Mouse (Mus musculus) frontal cortex, postnatal 10 days (tissue): ENCODE results near the gene Esrrb.

ENCODE experiments used
- DNase-seq, 2 experiments: peaks; one replicate each; pipeline ENCODE4 v3.0.0; 2022; ENCODE audit warnings: low spot score in 2 of 2, mixed read lengths in 1 of 2

Gene Esrrb

DNA sequence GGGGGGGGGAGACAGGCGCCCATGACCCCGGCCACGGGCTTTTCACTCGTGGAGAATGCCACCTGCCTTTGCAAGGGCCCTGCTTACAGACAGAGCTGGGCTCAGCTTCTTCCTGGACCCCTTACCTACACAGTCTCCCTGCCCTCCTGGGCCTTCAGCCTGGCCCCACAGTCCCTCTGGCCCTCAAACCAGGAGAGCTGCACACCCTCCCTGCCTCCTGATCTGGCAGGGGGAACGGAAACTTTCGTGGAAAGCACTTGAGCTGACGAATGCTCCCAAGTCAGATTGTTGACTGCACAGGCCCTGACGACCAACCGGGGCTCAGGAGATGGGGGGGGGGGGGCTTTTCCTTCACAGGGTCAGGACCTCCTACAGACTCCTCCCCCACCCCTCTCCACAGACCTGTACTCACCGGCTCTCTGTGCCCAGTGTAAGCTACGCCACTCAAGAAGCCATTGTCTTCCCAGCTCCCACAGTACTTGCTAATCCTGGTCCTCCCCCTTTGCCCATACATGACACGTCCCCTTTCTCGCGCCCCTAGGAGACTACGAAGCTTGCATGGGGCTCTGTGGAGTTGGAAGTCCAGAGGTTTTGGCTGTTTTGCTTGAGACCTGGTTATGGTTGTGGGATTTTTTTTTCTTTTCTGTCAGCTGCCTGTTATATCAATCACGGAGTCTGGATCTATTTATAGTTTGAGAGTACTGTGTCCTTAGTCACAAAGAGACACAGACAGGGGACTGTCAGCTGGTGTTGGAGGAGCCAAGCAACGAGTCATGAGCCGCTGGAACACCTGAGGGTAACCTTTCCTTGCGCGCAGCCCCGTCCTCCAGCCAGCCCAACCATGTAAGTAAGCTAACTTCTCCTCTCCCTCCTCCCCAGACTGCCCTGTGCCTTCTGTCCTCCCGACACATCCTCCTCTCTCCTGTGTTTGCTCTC lies at the start of gene Esrrb:
TSS of gene Esrrb (plus strand) at position 422 of the 936 bp plus-strand sequence.
- DNase-seq, result no peak

DNA sequence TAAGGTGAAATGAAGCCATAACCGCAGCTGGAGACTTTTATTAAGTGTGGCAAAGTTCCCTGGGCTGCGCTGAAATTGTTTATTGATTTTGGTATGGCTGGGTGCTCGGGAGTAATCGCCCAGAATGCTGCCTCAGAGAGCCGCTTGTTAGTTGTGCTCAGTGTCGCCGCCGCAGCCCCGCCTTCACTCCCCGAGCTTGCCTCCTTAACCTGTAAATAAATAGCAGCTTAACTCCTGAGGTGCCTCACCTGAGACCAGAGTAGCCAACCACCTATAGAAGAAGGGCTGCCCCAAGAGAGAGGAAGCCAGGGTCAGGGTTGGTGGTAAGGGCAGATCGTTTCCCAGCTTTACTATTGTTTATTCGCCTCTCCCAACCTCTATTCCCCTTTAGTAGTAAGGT lies 40.3 kb upstream of the Esrrb start:
- no peak for DNase-seq

DNA sequence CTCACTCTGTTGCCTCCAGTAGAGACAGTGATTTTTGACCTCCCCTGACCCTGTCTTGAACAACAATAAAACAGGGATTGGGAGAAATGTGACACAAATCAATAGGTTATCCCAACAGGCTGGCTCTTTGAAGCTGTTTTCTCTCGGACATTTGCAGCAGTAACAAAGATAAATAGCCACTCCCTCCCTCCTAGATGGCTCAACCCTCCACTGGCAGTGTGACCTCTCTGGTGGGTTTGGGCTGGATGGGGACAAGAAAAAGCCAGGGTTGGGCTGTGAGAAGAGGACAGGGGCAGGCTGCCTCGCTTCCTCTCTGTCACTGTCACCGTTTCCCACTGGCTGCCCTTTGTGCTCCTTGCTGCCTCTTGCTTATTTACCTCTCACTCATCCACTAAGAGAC lies 36.6 kb upstream of the Esrrb start:
- no peak for DNase-seq

DNA sequence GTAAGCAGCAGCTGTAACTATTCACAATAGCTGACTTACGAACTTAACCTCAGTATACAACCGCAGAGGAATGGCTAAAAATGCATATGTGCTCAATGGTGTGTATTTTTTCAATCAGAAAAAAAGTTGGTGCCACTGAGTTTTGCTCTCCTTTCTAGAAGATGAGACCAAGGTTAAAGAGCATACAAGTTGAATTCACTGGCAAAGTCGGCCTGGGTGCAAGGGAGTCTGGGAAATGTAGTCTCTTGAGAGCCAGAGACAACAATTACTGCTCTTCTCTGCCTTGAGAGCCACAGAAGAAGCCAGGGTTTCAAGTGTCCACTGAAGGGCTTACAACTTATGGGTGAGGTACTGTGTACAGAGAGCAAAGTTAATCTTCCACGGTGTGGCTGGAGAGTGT lies 31.1 kb upstream of the Esrrb start:
- no peak for DNase-seq

DNA sequence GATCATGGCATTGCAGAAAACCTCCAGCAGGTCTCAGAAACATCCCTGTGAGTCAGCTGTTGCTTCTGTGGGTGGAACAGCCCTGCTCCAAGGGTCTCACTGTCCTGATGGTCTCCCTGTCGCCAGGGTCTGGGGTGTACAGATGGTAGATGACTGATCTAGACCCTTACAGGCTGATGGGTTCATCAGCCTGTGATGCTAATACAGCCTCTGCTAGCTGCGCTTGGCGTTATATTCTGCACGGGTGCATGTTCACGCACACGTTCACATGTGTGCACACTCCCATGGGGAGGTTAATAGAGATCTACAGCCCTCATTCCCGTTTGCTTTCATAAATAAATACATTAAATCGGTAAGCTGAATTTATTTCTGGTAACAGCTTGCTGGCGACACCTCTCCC lies 30.2 kb upstream of the Esrrb start:
- no peak for DNase-seq

DNA sequence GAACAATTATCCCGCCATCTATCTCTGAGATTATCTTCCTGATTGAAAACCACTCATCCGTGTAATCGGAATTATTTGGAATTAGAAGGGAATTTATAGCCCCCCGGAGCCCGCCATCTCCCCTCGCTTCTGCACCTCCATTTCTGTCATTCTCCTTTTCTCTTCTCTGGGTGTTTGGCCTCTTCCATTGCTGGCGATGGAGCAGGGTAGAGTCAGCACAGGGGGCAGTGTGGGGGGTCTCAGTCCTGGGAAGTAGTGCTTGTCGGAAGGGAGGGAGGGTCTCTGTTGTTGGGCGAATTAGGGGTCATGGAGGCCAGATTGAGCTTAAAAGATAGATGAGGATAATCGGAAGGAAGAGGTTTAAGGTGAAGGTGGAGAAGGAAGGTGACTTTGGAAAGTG lies 29.7 kb upstream of the Esrrb start:
- no peak for DNase-seq

DNA sequence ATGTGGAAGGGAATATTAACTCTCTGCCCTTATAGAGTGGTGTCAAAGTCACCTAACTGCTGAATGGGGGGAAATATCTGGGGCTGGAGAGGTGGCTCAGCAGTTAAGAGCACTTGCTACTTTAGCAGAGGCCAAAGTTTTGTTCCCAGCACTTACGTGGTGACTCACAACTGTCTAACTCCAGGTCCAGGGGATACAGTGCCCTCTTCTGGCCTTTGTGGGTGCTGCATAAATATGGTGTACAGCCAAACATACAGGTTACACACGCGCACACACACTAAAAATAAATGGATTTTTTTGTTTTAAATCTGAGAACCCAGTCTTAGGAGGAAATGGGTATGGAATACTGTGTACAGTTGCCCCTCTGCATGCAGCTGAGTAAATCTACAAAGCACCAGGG lies 24.7 kb upstream of the Esrrb start:
- DNase-seq, result no peak

DNA sequence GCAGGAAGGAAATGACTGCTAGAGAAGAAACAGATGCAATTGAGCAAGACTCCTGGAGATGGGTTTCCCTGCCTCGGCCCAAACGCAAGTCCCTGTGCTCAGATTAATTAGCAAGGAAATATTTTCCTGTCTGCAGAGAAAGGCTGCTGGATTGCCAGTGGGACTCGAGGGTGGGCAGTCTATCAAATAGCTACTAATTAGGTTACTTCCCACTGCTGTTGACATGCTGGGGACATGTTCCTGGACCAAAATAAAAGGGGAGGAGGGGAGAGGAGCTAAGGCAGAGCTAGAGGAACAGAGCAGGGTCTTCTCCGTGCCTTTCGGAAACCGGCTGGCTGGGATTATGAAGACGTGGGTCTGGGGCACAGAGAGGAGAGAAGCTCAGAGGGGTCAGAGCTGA lies 24.0 kb upstream of the Esrrb start:
- DNase-seq, result no peak

DNA sequence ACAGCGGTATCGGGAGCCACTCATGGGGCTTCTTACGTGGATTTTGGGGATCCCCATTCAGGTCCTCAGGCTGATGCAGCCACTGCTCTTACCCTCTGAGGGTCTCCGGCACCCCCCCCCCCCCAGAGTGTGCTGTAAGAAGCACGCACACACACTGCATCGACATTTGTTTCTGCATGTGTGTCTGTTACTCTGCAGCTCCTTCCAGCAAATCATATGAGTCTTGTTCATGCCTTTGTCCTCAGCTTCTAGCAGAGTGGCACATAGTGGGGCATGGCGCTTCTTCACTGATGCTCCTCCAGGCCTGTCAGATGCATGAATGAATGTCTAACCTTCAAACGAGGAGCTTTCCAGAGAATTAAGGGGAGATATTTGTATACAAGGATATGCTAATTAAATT lies 11.4 kb upstream of the Esrrb start:
- DNase-seq, result no peak

DNA sequence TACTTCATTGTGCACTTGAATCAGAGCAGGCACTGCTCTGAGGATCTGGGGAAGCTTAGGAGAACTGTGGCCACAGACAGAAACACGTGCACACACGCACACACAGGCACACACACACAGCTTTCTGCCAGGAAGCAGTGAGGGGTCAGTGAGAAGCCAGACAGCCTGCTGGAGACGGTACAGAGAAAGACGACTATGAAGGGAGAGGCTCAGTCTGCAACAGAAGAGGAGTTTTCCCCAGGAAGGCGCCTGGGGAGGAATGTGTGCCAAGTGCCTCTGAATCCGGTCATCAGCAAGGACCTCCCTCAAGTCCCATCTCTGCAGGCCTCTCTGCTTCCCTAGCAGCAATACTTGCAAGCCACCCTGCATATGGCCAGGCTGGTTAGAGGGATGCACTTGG lies 1.5 kb upstream of the Esrrb start:
- no peak for DNase-seq

DNA sequence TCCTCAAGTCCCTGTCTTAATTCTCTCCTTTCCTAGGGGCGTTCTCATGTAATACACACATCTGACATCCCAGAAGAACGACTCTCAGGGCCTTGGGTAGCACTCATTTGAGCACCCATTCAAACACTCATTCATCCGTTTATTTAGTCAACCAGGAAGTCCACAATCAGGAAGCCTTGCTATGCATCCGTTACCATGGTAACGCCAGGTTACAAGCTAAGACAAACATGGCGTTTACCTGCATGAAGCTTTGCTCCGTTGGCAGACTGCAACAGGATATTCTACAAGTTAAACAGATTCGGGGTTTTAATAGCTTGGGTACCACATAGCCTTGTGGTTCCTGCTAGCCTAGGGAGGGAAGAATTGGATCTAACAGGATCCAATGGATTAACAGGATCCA lies 1.0 kb upstream of the Esrrb start:
- no peak for DNase-seq

DNA sequence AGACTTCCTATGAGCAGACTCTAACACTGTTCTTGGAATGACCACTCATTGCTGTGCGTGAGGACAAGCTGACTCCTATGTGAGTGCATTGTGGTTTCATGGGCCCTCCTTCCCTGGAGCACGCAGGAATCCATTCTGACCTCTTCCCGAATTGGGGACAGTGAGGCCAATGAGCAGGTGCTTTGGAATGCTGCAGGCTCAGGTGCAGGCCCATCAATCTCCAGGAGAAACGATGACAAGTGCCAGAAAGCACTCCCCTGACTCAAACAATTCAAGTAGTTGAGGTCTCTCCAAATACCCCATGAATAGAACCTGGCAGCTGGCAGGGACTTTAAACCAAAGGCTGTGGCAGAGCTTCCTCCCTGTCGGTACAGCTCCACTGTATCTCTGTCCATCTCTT lies 3.4 kb downstream of the Esrrb start:
- no peak for DNase-seq

DNA sequence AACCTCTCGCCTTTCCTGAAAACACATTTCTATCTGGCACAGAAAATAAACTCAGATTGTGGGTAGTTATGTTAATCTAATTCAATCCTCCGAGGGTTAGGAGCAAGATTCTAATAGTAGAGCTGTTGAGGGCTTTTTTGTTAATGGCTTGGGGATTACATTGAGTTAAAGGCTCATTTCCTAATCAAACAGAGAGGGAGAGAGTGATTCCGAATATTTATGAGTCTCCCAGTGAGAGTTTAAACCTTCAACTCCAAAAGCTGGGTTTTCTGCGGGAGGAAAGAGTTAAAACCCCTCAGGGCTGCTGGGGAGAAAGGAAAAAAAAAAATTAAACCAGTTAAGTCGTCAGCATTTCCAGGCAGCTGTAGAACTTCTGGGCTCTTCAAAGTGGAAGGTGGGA lies 3.8 kb downstream of the Esrrb start:
- DNase-seq, result no peak

DNA sequence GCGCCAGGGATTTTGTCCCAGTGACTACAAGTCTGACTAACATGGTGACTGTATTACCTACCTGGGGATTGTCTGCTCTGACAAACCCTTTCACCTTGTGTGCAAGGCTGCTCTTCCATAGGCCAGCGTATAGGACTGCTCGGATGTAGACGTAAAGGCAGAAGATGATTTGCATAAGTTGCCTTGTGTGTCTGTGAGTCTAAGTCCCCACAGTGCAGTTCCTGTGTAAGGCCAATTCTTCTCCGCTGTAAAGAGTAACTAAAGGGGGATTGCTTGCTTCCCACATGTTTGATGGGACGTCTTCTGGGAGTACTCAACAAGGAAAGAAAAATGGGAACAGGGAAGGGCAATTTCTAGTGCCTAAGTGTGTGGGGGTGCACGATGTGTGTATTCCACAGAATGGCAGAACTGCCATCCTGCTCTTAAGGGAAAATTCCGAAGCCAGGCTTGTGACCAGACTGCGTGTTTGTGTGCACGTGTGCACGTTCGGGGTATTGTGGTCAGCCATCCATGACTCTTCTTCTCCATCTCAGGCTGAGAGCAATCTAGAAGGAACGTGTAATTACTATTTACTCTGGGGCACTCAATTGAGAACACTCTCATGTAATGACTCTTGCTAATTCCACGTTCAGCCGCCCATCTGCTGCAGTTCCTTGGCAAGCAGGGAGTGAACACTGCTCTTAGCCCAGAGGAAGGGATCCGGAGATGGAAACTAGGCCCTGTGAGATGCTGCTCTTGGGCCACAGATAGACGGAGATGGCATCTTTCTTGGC lies 9.9 kb downstream of the Esrrb start:
- no peak for DNase-seq

DNA sequence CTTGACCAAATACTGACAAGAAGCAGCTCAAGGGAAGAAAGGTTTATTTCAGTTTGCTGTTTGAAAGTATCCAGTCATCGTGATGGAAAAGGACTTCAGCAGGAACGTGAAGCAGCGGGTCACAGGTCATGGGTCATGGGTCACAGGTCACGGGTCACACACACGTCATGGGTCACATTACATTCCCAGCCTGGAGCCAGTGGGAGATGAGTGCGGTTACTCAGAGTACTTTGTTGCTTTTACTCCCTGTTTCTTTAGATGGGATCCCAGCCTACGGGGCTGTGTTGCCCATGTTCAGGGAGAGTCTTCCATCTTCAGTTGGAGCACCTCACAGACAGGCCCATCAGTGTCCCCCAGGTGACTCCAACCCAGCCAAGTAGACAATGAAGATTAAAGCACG lies 13.4 kb downstream of the Esrrb start:
- no peak for DNase-seq

DNA sequence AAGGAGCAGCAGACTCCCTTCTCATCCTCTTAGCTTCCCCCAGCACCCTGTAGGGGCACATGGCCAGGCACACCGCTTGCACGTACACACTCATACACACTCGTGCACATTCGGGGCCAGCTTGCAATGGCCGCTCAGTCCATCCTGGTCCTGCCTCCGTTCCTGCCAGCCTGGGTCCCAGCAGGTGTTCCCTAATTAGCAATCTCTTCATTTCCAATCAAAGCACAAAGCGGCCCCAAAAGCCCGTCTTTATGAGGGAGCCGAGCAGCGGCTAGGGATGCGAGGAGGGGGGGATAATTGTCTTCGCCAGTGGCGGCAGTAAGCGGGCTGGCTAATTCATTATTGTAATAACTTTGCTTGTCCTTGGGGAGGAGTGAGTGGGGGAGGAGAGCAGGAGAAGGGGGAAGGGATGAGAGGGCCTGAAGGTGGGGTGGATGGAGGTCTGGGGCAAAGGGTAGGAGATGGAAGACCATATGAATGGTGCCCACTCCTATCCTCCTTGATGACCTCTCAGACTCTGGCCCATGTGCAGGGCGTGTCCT lies 18.8 kb downstream of the Esrrb start:
- no peak for DNase-seq

DNA sequence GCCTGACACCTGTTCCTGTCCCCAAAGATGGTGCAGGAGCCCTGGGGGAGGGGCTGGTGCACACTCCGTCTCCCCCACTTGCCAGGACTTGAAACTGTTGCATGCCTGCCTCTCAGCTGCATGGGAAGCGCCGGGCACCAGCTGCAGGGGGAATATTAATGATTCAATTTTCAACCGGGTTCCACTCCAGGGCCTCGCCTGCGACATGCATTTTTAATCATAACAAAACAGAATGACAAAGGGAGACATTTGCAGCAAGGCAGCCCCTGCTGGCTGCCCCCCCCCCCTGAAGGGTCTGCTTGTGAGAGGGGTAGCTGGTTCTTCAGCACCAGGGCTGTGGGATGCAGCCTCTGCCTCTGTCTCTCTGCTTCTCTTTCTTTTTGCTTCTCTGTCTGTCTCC lies 22.9 kb downstream of the Esrrb start:
- DNase-seq, result no peak

DNA sequence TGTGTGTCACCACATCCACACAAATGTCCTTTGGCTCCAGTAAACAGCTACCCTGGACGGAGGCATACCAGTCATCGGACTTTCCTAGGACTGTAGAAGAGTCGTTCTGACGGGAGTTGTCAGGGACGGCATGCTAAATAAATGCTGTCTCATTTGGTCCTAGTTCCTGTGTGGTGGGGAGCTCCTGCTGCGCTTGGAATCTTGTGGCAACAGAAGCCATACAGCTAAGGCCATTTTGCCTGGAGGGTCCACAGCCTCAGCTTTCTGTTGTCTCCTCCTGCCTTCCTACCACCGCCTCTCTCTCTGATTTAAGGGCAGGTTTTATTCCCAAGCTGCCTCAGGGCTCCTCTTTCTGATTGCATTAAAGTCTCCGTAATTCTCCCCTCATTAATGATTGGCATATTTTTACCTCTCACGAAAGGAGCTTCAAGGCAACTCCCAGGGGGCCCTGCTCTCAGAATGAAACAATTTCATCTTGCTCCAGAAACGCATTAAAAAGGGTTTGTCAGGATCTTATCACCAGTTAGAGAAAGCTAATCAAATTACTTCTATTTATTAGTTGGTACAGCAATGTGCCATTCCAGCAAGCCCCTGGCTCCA lies 26.9 kb downstream of the Esrrb start:
- no peak for DNase-seq

DNA sequence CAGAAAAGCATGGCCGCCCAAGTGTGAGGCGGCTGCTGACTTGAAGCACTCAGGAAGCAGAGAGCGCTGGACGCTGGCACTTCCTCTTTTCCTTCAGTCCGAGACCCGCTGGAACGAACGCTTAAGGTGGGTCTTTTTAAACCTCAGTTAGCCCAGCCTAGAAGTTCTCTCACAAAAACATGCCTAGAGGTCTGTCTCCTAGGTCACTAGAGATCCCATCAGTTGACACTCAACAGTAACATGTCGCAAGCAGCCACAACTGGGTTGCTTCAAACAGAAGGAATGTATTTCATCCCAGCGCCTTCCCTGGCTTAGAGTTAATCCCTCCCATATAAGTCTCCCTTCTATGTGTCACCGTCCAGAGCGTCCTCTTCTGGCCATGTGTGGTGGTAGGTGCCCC lies 33.9 kb downstream of the Esrrb start:
- no peak for DNase-seq

DNA sequence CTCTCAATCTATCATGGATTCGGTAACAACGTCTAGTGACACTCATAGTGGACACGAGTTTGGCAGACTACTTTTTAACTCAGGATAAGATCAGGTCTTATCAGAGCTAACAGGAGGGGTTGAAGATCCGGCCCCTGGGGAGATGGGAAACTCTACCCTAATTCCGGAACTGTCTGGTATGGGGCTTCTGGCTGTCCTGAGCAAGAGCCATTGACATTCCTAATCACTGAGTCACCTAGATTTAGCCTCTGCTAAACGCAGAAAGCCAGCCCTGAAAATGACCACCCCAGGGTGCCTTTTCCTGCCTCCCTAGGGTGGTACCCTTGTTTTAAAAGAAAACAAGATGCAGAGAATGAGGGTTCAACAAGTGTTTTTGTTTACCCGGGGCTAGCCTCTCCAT lies 34.4 kb downstream of the Esrrb start:
- no peak for DNase-seq

DNA sequence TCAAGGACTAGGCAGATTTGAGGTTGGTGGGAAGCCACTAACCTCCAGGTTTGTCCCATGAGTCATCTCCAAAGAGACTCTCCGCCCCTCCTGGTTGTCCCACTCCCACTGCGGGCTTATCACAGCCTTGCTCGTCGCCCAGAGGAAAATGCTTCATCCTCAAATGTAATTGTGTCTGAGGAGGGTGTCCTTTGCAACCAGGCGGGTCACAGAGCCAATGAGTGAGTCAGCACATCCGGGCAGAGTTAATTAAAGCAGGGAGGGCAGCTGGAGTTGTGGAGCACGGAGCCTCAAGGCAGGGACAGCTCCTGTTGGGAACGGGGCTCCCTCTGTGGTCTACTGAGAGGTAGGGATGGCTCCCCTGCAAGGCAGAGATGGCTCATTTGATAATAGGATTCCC lies 37.8 kb downstream of the Esrrb start:
- no peak for DNase-seq

DNA sequence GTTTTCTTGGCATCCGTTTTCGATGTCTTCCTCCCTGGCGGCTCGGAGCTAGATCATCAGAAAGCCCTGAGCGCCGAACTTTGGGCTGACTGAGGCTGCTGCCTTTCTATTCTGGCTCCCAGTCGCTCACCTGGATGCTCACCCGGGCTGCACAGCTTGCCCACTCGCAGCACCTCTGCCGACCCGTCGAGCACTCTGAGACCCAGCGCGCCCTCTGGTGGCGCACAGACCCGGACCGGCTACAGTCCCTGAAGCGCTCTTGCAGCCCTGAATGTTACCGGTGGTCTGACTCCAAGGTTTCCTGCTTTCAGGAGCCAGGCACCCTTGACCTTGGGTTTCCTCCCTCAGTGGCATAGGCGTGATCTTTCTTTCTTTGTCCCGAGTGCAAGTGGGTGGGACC lies 41.8 kb downstream of the Esrrb start:
- DNase-seq, result peak in 1 of 2 experiments; percentile 73
